In the genomic region with DNA sequence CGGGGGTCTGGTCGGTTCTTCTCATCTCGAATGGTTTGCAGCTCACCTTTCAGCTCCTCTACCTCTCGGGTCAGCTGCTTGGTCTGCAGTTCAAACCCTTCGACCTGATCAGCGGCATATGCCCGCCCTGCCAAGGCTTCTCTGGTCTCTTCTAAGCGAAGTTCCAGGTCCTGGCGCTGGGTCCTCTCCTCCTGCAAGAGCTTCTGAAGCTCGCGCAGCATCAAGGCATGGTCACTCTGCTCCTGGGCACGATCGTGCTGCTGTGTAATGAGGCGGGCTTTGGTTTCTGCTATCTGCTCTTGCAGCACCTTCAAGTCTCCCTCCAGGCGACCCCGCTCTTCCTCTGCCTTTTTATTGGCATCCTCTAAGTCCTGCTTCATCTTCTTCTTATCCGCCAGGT, we compare ENCODE assay signal across 9 mouse cellular contexts. TPM values are rescaled to one million over a fixed set of nuclear protein-coding genes. Genes with fewer than 3 reads are reported as not detected.
DNase-seq lines count a peak whose midpoint lies in the region; ATAC-seq and TF ChIP-seq lines count a peak whose summit lies in the region.
"Had no signal": no experiment of that assay in that cellular context is flagged by ENCODE, and none has a peak within 500 bp of the region (broad histone marks: within the 10 kb centered on the region; RNA-seq: fewer than 3 reads in every experiment).

No protein-coding gene starts in this region.

- TF ChIP-seq EP300 in ES-Bruce4 (IDR thresholded peaks at IDR 0.05; ENCODE audit: insufficient read depth, low read depth, low read length) = no peak
- no peak for TF ChIP-seq EP300 in liver, embryonic 14.5 days (IDR thresholded peaks at IDR 0.05; ENCODE audit: low read depth)

- TF ChIP-seq CTCF in ES-Bruce4 (IDR thresholded peaks at IDR 0.05; ENCODE audit: low read depth, low read length) = no peak
- no peak for TF ChIP-seq CTCF in liver, embryonic 14.5 days (IDR thresholded peaks at IDR 0.05; ENCODE audit: low read depth)

- peaks cover 39% of the 10 kb centered on the region for H3K4me1 ChIP-seq in heart, embryonic 12.5 days (replicated peaks)
- no peaks in the 10 kb centered on the region for H3K4me1 ChIP-seq in ES-Bruce4 (ENCODE audit: control insufficient read depth, insufficient read depth, low read length)
- H3K4me1 ChIP-seq in forebrain, embryonic 14.5 days (ENCODE audit: control insufficient read depth, insufficient read depth, low read length) = peaks cover 27% of the 10 kb centered on the region
- peaks cover 23 to 28% of the 10 kb centered on the region in 2 experiments for H3K4me1 ChIP-seq in liver, embryonic 14.5 days (replicated peaks; ENCODE audit: control insufficient read depth in 2 of 2, insufficient read depth in 2 of 2, low read length in 1 of 2)

- no peaks in the 10 kb centered on the region for H3K9me3 ChIP-seq in heart, embryonic 12.5 days (replicated peaks)
- H3K9me3 ChIP-seq in ES-Bruce4 (replicated peaks; ENCODE audit: control insufficient read depth, insufficient read depth, low read length, poor library complexity, severe bottlenecking) = no peaks in the 10 kb centered on the region
- H3K9me3 ChIP-seq in forebrain, embryonic 14.5 days (replicated peaks; ENCODE audit: control insufficient read depth, low read length) = no peaks in the 10 kb centered on the region
- H3K9me3 ChIP-seq in liver, embryonic 14.5 days (ENCODE audit: control insufficient read depth, low read length) = no peaks in the 10 kb centered on the region

- DNase-seq in heart, postnatal 10 days = no peak
- no peak for DNase-seq in forebrain, embryonic 14.5 days (ENCODE audit: low spot score)
- no peak for DNase-seq in liver, embryonic 14.5 days (ENCODE audit: low read depth in 3 of 3, low spot score in 3 of 3)
- no peak for DNase-seq in spleen, adult 12 weeks (ENCODE audit: low spot score)
- DNase-seq in embryo, embryonic 10 days (ENCODE audit: low spot score) = no peak
- DNase-seq in B cell, adult 2 months = no peak

- no peaks in the 10 kb centered on the region for H3K27me3 ChIP-seq in heart, embryonic 12.5 days (replicated peaks)
- no peaks in the 10 kb centered on the region for H3K27me3 ChIP-seq in ES-Bruce4 (ENCODE audit: control insufficient read depth, insufficient read depth, low read length, poor library complexity, severe bottlenecking)
- no peaks in the 10 kb centered on the region for H3K27me3 ChIP-seq in forebrain, embryonic 14.5 days (replicated peaks; ENCODE audit: control insufficient read depth, insufficient read depth, low read length)
- H3K27me3 ChIP-seq in liver, embryonic 14.5 days (ENCODE audit: control insufficient read depth, insufficient read depth, low read length) = no peaks in the 10 kb centered on the region

- intact Hi-C loops in heart, postnatal 10 days (cut with DNase I) = loop anchor here (5.0 to 10.0 kb wide), 3 partner anchors 57 to 604 kb away; a partner anchor contains a TSS

- H3K36me3 ChIP-seq in heart, embryonic 12.5 days = peaks cover 34% of the 10 kb centered on the region
- H3K36me3 ChIP-seq in ES-Bruce4 (ENCODE audit: control insufficient read depth, insufficient read depth, low read length, poor library complexity, severe bottlenecking) = peaks cover 6% of the 10 kb centered on the region
- H3K36me3 ChIP-seq in forebrain, embryonic 14.5 days (ENCODE audit: control insufficient read depth, insufficient read depth, low read length) = peaks cover 25% of the 10 kb centered on the region
- H3K36me3 ChIP-seq in liver, embryonic 14.5 days (replicated peaks; ENCODE audit: control insufficient read depth, insufficient read depth, low read depth) = peaks cover 25% of the 10 kb centered on the region

- H3K27ac ChIP-seq in heart, embryonic 12.5 days (ENCODE audit: poor library complexity, severe bottlenecking) = no peak overlapping the region
- no peak overlapping the region for H3K27ac ChIP-seq in ES-Bruce4 (ENCODE audit: insufficient read depth, low read length)
- H3K27ac ChIP-seq in forebrain, embryonic 14.5 days (ENCODE audit: low read depth, low read length) = no peak overlapping the region
- no peak overlapping the region for H3K27ac ChIP-seq in liver, embryonic 14.5 days

- H3K4me2 ChIP-seq in heart, embryonic 12.5 days = peak overlapping the region; percentile 97
- peak overlapping the region; percentile 82 for H3K4me2 ChIP-seq in forebrain, embryonic 14.5 days (ENCODE audit: low read length)
- H3K4me2 ChIP-seq in liver, embryonic 14.5 days (ENCODE audit: low read depth) = peak overlapping the region; percentile 87

- TF ChIP-seq POLR2A in ES-Bruce4 (IDR thresholded peaks at IDR 0.05; ENCODE audit: insufficient read depth, low read length) = no peak

- H3K4me3 ChIP-seq in heart, embryonic 12.5 days = peak overlapping the region; percentile 85
- peak overlapping the region; percentile 76 for H3K4me3 ChIP-seq in ES-Bruce4 (ENCODE audit: low read depth, low read length)
- peak overlapping the region; percentile 89 for H3K4me3 ChIP-seq in forebrain, embryonic 14.5 days (ENCODE audit: low read depth, low read length)
- H3K4me3 ChIP-seq in liver, embryonic 14.5 days (ENCODE audit: insufficient read depth in 1 of 2, low read depth in 2 of 2, low read length in 2 of 2) = peak overlapping the region; percentile 75 to 76

- peak overlapping the region; percentile 84; the same call in 1 of the 2 replicates for H3K9ac ChIP-seq in heart, embryonic 12.5 days
- H3K9ac ChIP-seq in ES-Bruce4 (ENCODE audit: low read depth, poor library complexity, severe bottlenecking) = 0 out of 2 replicates have a peak overlapping the region, but pooled peaks have one; percentile 38
- H3K9ac ChIP-seq in forebrain, embryonic 14.5 days (ENCODE audit: low read length) = 0 out of 2 replicates have a peak overlapping the region, but pooled peaks have one; percentile 3
- peak overlapping the region; percentile 82 for H3K9ac ChIP-seq in liver, embryonic 14.5 days (replicated peaks)

- 73% methylated on average over 17 of the region's 17 CpGs for WGBS in heart, embryonic 12.5 days
- WGBS in forebrain, embryonic 14.5 days = 82% methylated on average over 17 of the region's 17 CpGs
- WGBS in liver, embryonic 14.5 days (ENCODE audit: insufficient replicate concordance) = 68% methylated on average over 17 of the region's 17 CpGs

- no peak for ATAC-seq in heart, embryonic 12.5 days (ENCODE audit: insufficient number of reproducible peaks, low FRiP score)
- ATAC-seq in forebrain, embryonic 14.5 days = no peak
- no peak for ATAC-seq in liver, embryonic 14.5 days (ENCODE audit: insufficient read depth)

RNA-seq across cellular contexts. Expression of a gene that starts 3.0 kb away (rescaled TPM):
- 239 TPM in 2 replicates for polyA plus RNA-seq in heart, embryonic 12.5 days (2016; fragmentation: Nextera tagmentation; extraction: Ambion mirVana)
- 100 to 1,000 TPM; 205 TPM for total RNA-seq in heart, postnatal 10 days (2021)
- polyA plus RNA-seq in ES-Bruce4 (2011; ENCODE audit: insufficient read depth, insufficient read length, low read depth, missing spikeins) = 128 and 130 TPM in 2 replicates
- 407 and 420 TPM in 2 replicates for polyA plus RNA-seq in forebrain, embryonic 14.5 days (2014; fragmentation: Nextera tagmentation; extraction: Ambion mirVana)
- polyA plus RNA-seq in liver, embryonic 14.5 days (2012; rRNA removed) = 299 and 365 TPM in 2 replicates
- polyA plus RNA-seq in liver, embryonic 14.5 days (2014; fragmentation: Nextera tagmentation; extraction: Ambion mirVana) = 383 and 408 TPM in 2 replicates

RNA-seq across cellular contexts. Expression of a gene that starts 7.2 kb away (rescaled TPM):
- polyA plus RNA-seq in heart, embryonic 12.5 days (2016; fragmentation: Nextera tagmentation; extraction: Ambion mirVana) = not detected in 2 replicates
- total RNA-seq in heart, postnatal 10 days (2021) = not detected
- polyA plus RNA-seq in ES-Bruce4 (2011; ENCODE audit: insufficient read depth, insufficient read length, low read depth, missing spikeins) = not detected in 2 replicates
- not detected in 2 replicates for polyA plus RNA-seq in forebrain, embryonic 14.5 days (2014; fragmentation: Nextera tagmentation; extraction: Ambion mirVana)
- 0.50 and 0.51 TPM in 2 replicates for polyA plus RNA-seq in liver, embryonic 14.5 days (2012; rRNA removed)
- 0.34 and 0.69 TPM in 2 replicates for polyA plus RNA-seq in liver, embryonic 14.5 days (2014; fragmentation: Nextera tagmentation; extraction: Ambion mirVana)

RNA-seq across cellular contexts. Expression of a gene that starts 7.8 kb away (rescaled TPM):
- polyA plus RNA-seq in heart, embryonic 12.5 days (2016; fragmentation: Nextera tagmentation; extraction: Ambion mirVana) = 8.5 and 10.1 TPM in 2 replicates
- total RNA-seq in heart, postnatal 10 days (2021) = 10 to 100 TPM; 10.8 to 11.6 TPM
- 9.2 and 10.2 TPM in 2 replicates for polyA plus RNA-seq in ES-Bruce4 (2011; ENCODE audit: insufficient read depth, insufficient read length, low read depth, missing spikeins)
- 7.2 and 9.7 TPM in 2 replicates for polyA plus RNA-seq in forebrain, embryonic 14.5 days (2014; fragmentation: Nextera tagmentation; extraction: Ambion mirVana)
- polyA plus RNA-seq in liver, embryonic 14.5 days (2012; rRNA removed) = 2.1 and 2.9 TPM in 2 replicates
- 2.3 TPM in 2 replicates for polyA plus RNA-seq in liver, embryonic 14.5 days (2014; fragmentation: Nextera tagmentation; extraction: Ambion mirVana)

RNA-seq across cellular contexts. Expression of a gene that starts 22.6 kb away (rescaled TPM):
- polyA plus RNA-seq in heart, embryonic 12.5 days (2016; fragmentation: Nextera tagmentation; extraction: Ambion mirVana) = 16.8 and 17.1 TPM in 2 replicates
- total RNA-seq in heart, postnatal 10 days (2021) = 10 to 100 TPM; 12.2 TPM
- polyA plus RNA-seq in ES-Bruce4 (2011; ENCODE audit: insufficient read depth, insufficient read length, low read depth, missing spikeins) = 17.4 and 19.7 TPM in 2 replicates
- 19.6 and 23.9 TPM in 2 replicates for polyA plus RNA-seq in forebrain, embryonic 14.5 days (2014; fragmentation: Nextera tagmentation; extraction: Ambion mirVana)
- 6.3 and 9.6 TPM in 2 replicates for polyA plus RNA-seq in liver, embryonic 14.5 days (2012; rRNA removed)
- polyA plus RNA-seq in liver, embryonic 14.5 days (2014; fragmentation: Nextera tagmentation; extraction: Ambion mirVana) = 24.1 and 25.7 TPM in 2 replicates

RNA-seq across cellular contexts. Expression of a gene that starts 28.8 kb away (rescaled TPM):
- polyA plus RNA-seq in heart, embryonic 12.5 days (2016; fragmentation: Nextera tagmentation; extraction: Ambion mirVana) = not detected in 2 replicates
- not detected for total RNA-seq in heart, postnatal 10 days (2021)
- not detected in 2 replicates for polyA plus RNA-seq in ES-Bruce4 (2011; ENCODE audit: insufficient read depth, insufficient read length, low read depth, missing spikeins)
- polyA plus RNA-seq in forebrain, embryonic 14.5 days (2014; fragmentation: Nextera tagmentation; extraction: Ambion mirVana) = 0.16 TPM in 1 of 2 replicates, not detected in the other
- polyA plus RNA-seq in liver, embryonic 14.5 days (2012; rRNA removed) = not detected in 2 replicates
- polyA plus RNA-seq in liver, embryonic 14.5 days (2014; fragmentation: Nextera tagmentation; extraction: Ambion mirVana) = not detected in 2 replicates
- polyA plus RNA-seq: gonadal fat pad, adult 2 months had no signal

Comparison
In these comparisons a context has a peak if more than half of its experiments do, and no peak if none do; other contexts are left out.
1. H3K9ac ChIP-seq: peak in every context shown above with its lines; median percentile 84 in heart, embryonic 12.5 days; 82 in liver, embryonic 14.5 days; 38 in ES-Bruce4; 3 in forebrain, embryonic 14.5 days.